Mouse (Mus musculus) CH12.LX (cell line): ENCODE results near the gene Lyl1. TPM values are rescaled to one million over a fixed set of nuclear protein-coding genes. Genes with fewer than 3 reads are reported as not detected.

Experiments
- DNase-seq: peaks from one replicate; pipeline ENCODE4 v3.0.0-alpha.2; 2013; ENCODE audit errors: extremely low read depth
- H3K27ac ChIP-seq: 2 replicates; pipeline ENCODE4 v1.5.1; 2012; ENCODE audit warnings: low read depth, mild to moderate bottlenecking, control low read depth, moderate library complexity; ENCODE audit not compliant: insufficient read depth
- H3K27me3 ChIP-seq: replicated peaks from 2 replicates; pipeline ENCODE3; 2012; ENCODE audit warnings: inconsistent platforms
- H3K36me3 ChIP-seq, 2 experiments: replicated peaks in 1 of 2; 2 replicates each; pipeline versions ENCODE3 to v1.6.1; 2012; ENCODE audit warnings: inconsistent platforms in 1 of 2, low read length in 1 of 2, mild to moderate bottlenecking in 1 of 2, mixed read lengths in 1 of 2, moderate library complexity in 1 of 2; ENCODE audit not compliant: control insufficient read depth in 1 of 2, insufficient read depth in 1 of 2
- H3K4me1 ChIP-seq, 2 experiments: 2 replicates each; pipeline ENCODE4 v1.6.1; 2012; ENCODE audit warnings: inconsistent platforms in 1 of 2, moderate library complexity in 1 of 2; ENCODE audit not compliant: insufficient read depth in 2 of 2, control insufficient read depth in 1 of 2
- H3K4me2 ChIP-seq: 2 replicates; pipeline ENCODE4 v1.6.1; 2012; ENCODE audit warnings: low read depth, mild to moderate bottlenecking, control low read depth; ENCODE audit not compliant: poor library complexity, insufficient read depth, severe bottlenecking
- H3K4me3 ChIP-seq, 3 experiments: fragments of 150-350 bp in 1 of 3; sonication (generic) in 1 of 3; replicated peaks in 1 of 3; 2 replicates each; pipeline versions ENCODE3 to v1.5.1; 2011 to 2012; ENCODE audit warnings: low read depth in 2 of 3, low read length in 2 of 3, mild to moderate bottlenecking in 2 of 3, moderate library complexity in 2 of 3, control low read depth in 1 of 3, improper control_type of control experiment in 1 of 3, inconsistent platforms in 1 of 3, mixed read lengths in 1 of 3; ENCODE audit not compliant: poor library complexity in 1 of 3
- H3K79me2 ChIP-seq: replicated peaks from 2 replicates; pipeline ENCODE4 v1.6.1; 2012; ENCODE audit warnings: mild to moderate bottlenecking, moderate library complexity; ENCODE audit not compliant: control insufficient read depth, poor library complexity, insufficient read depth, severe bottlenecking; ENCODE audit errors: extremely low read depth
- H3K9ac ChIP-seq: 2 replicates; pipeline ENCODE4 v1.6.1; 2012; ENCODE audit warnings: low read depth, mild to moderate bottlenecking, control low read depth, moderate library complexity; ENCODE audit not compliant: insufficient read depth
- H3K9me3 ChIP-seq: replicated peaks from 2 replicates; pipeline ENCODE3; 2012; ENCODE audit warnings: low read length, inconsistent platforms, mixed read lengths
- BHLHE40 ChIP-seq: IDR thresholded peaks from 2 replicates; pipeline ENCODE4 v1.6.1; 2011; ENCODE audit warnings: mild to moderate bottlenecking, low read depth, low read length, improper control_type of control experiment
- CHD2 ChIP-seq: IDR thresholded peaks from 2 replicates; pipeline ENCODE4 v1.6.1; 2011; ENCODE audit warnings: low read length, improper control_type of control experiment
- CTCF ChIP-seq, 2 experiments: IDR thresholded peaks in 1 of 2; conservative IDR thresholded peaks in 1 of 2; 2 replicates each; pipeline ENCODE4 v1.5.1; 2011 to 2012; ENCODE audit warnings: low read depth in 2 of 2, low read length in 2 of 2, improper control_type of control experiment in 1 of 2, inconsistent platforms in 1 of 2, mild to moderate bottlenecking in 1 of 2, moderate library complexity in 1 of 2
- E2F4 ChIP-seq: IDR thresholded peaks from 2 replicates; pipeline ENCODE4 v1.6.1; 2011; ENCODE audit warnings: low read depth, low read length, improper control_type of control experiment; ENCODE audit not compliant: insufficient replicate concordance
- ELF1 ChIP-seq: IDR thresholded peaks from 2 replicates; pipeline ENCODE4 v1.6.1; 2014; ENCODE audit warnings: low read depth, mild to moderate bottlenecking, inconsistent platforms, low read length, improper control_type of control experiment
- HCFC1 ChIP-seq: IDR thresholded peaks from 2 replicates; pipeline ENCODE4 v1.6.1; 2012; ENCODE audit warnings: low read depth, mild to moderate bottlenecking, inconsistent platforms, low read length, improper control_type of control experiment
- IRF4 ChIP-seq: IDR thresholded peaks from 2 replicates; pipeline ENCODE4 v1.6.1; 2014; ENCODE audit warnings: low read depth, mild to moderate bottlenecking, inconsistent platforms, low read length, improper control_type of control experiment
- JUND ChIP-seq: conservative IDR thresholded peaks from 2 replicates; pipeline ENCODE4 v1.6.1; 2011; ENCODE audit warnings: low read depth, low read length, improper control_type of control experiment
- KAT2A ChIP-seq: IDR thresholded peaks from 2 replicates; pipeline ENCODE4 v1.6.1; 2012; ENCODE audit warnings: low read length, improper control_type of control experiment, inconsistent platforms; ENCODE audit not compliant: insufficient replicate concordance
- MAFK ChIP-seq: IDR thresholded peaks from 2 replicates; pipeline ENCODE4 v1.6.1; 2011; ENCODE audit warnings: low read length, improper control_type of control experiment; ENCODE audit not compliant: insufficient replicate concordance
- MAX ChIP-seq: IDR thresholded peaks from 2 replicates; pipeline ENCODE4 v1.6.1; 2011; ENCODE audit warnings: low read length, improper control_type of control experiment
- MEF2A ChIP-seq: IDR thresholded peaks from 2 replicates; pipeline ENCODE4 v1.6.1; 2014; ENCODE audit warnings: low read depth, mild to moderate bottlenecking, inconsistent platforms, low read length, improper control_type of control experiment, borderline replicate concordance
- NELFE ChIP-seq: IDR thresholded peaks from 2 replicates; pipeline ENCODE4 v1.6.1; 2011; ENCODE audit warnings: low read depth, low read length, improper control_type of control experiment
- PAX5 ChIP-seq: IDR thresholded peaks from 2 replicates; pipeline ENCODE4 v1.6.1; 2012; ENCODE audit warnings: low read length, inconsistent platforms, mixed read lengths
- POLR2AphosphoS2 ChIP-seq: IDR thresholded peaks from 2 replicates; pipeline ENCODE4 v1.6.1; 2011; ENCODE audit warnings: low read depth, low read length, improper control_type of control experiment
- RAD21 ChIP-seq: IDR thresholded peaks from 2 replicates; pipeline ENCODE4 v1.6.1; 2011; ENCODE audit warnings: low read depth, mild to moderate bottlenecking, low read length, improper control_type of control experiment, moderate library complexity
- RCOR1 ChIP-seq: conservative IDR thresholded peaks from 2 replicates; pipeline ENCODE4 v1.6.1; 2012; ENCODE audit warnings: low read depth, mild to moderate bottlenecking, inconsistent platforms, low read length, improper control_type of control experiment
- SIN3A ChIP-seq: IDR thresholded peaks from 2 replicates; pipeline ENCODE4 v1.6.1; 2012; ENCODE audit warnings: low read length, improper control_type of control experiment, inconsistent platforms
- SMC3 ChIP-seq: IDR thresholded peaks from 2 replicates; pipeline ENCODE4 v1.6.1; 2011; ENCODE audit warnings: low read depth, low read length, improper control_type of control experiment
- TBP ChIP-seq: conservative IDR thresholded peaks from 2 replicates; pipeline ENCODE4 v1.6.1; 2011; ENCODE audit warnings: low read depth, low read length, improper control_type of control experiment
- TCF12 ChIP-seq: IDR thresholded peaks from 2 replicates; pipeline ENCODE4 v1.6.1; 2014; ENCODE audit warnings: low read depth, mild to moderate bottlenecking, inconsistent platforms, low read length, improper control_type of control experiment
- USF1 ChIP-seq: IDR thresholded peaks from 2 replicates; pipeline ENCODE4 v1.6.1; 2014; ENCODE audit warnings: low read depth, mild to moderate bottlenecking, inconsistent platforms, low read length, improper control_type of control experiment
- USF2 ChIP-seq: conservative IDR thresholded peaks from 2 replicates; pipeline ENCODE4 v1.6.1; 2011; ENCODE audit warnings: low read depth, low read length, improper control_type of control experiment
- ZKSCAN1 ChIP-seq: IDR thresholded peaks from 2 replicates; pipeline ENCODE4 v1.6.1; 2012; ENCODE audit warnings: low read depth, inconsistent platforms, low read length, improper control_type of control experiment, borderline replicate concordance
- ZMIZ1 ChIP-seq: IDR thresholded peaks from 2 replicates; pipeline ENCODE4 v1.6.1; 2012; ENCODE audit warnings: low read depth, mild to moderate bottlenecking, inconsistent platforms, low read length, improper control_type of control experiment
- dilution Hi-C: fragments of 300-500 bp; cut with MboI; formaldehyde crosslinking; loops from 2 replicates; pipeline ENCODE4 v1.14.3; 2020; ENCODE audit warnings: low sequenced_read_pairs; ENCODE audit not compliant: extremely low pct_unique_long_range_greater_than_20kb, extremely low pct_ligation_motif_present
- in situ Hi-C: fragments of 300-500 bp; cut with MboI; formaldehyde crosslinking; loops from 3 replicates; pipeline ENCODE4 v1.14.3; 2019; ENCODE audit warnings: low sequenced_read_pairs, low pct_ligation_motif_present, low pct_unique_long_range_greater_than_20kb, mixed read lengths
- polyA plus RNA-seq: library from polyadenylated mRNA; unstranded; fragments of >175 nt; gene quantifications from 2 replicates; pipeline ENCODE4 v1.2.1, GENCODE M21; 2012; ENCODE audit warnings: low read depth; ENCODE audit not compliant: insufficient read length
- total RNA-seq, 2 experiments: library from RNA; depleted of rRNA; stranded (reverse); fragments of 300-350 nt in 1 of 2; fragments of >200 nt in 1 of 2; gene quantifications; 2 replicates each; pipeline ENCODE4 v1.2.3; 2012 to 2014

Gene Lyl1
- total and polyA plus RNA-seq, 3 experiments, result 20.6 to 53.2 (median 38.5) TPM

GRCm38 (mm10) chr8:84681476-84681875 is 19.8 kb upstream of the Lyl1 start:
- Histone ChIP-seq H3K27me3 (no peaks in the 10 kb centered on the region), H3K9ac (no peak overlapping the region), H3K9me3 (no peaks in the 10 kb centered on the region), H3K79me2 (peaks cover 87% of the 10 kb centered on the region), H3K4me3 (no peak overlapping the region), H3K27ac (no peak overlapping the region), H3K4me2 (no peak overlapping the region), H3K4me1 (peaks cover 21 to 64% of the 10 kb centered on the region in 2 experiments), H3K36me3 (peaks cover 20 to 81% of the 10 kb centered on the region in 2 experiments)
- dilution Hi-C loops, result no loop called here
- DNase-seq, result no peak
- no peak for TF ChIP-seq USF1
- TF ChIP-seq MAFK, result no peak
- TF ChIP-seq ZKSCAN1, result no peak
- no peak for TF ChIP-seq POLR2AphosphoS2
- no peak for TF ChIP-seq TCF12
- TF ChIP-seq NELFE, result no peak
- no peak for TF ChIP-seq PAX5
- TF ChIP-seq KAT2A, result no peak
- no peak for TF ChIP-seq ELF1
- TF ChIP-seq ZMIZ1, result no peak
- no peak for TF ChIP-seq SIN3A
- TF ChIP-seq IRF4, result no peak
- no peak for TF ChIP-seq RCOR1
- TF ChIP-seq USF2, result no peak
- in situ Hi-C loops, result no loop called here

DNA sequence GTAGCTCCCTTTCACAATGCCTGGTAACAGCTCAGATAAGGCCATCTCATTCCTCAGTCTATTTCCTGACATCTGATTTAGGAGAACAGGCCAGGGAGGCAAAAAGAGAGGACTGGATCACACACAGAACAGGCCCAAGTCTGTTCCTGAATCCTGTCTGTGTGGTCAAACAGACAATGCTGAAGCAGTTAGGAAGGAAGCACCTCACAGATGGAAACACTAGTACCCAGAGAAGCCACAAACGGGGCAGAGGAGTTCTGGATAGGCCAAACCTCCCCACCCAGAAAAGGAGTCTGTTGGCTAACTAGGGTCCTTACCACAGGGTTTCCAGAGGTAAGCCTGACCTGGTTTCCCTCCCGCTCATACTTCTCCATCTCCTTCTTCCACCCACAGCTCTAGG is 19.0 kb upstream of the Lyl1 start:
- Histone ChIP-seq H3K36me3 (peaks cover 13 to 74% of the 10 kb centered on the region in 2 experiments), H3K4me1 (peaks cover 21 to 64% of the 10 kb centered on the region in 2 experiments), H3K27ac (no peak overlapping the region), H3K4me3 (no peak overlapping the region), H3K4me2 (no peak overlapping the region), H3K79me2 (peaks cover 93% of the 10 kb centered on the region), H3K9me3 (no peaks in the 10 kb centered on the region), H3K9ac (no peak overlapping the region), H3K27me3 (no peaks in the 10 kb centered on the region)
- in situ Hi-C loops (no loop called here), dilution Hi-C loops (no loop called here)
- DNase-seq, result no peak
- TF ChIP-seq ELF1 (no peak), CHD2 (no peak), CTCF (conservative IDR thresholded peaks at IDR 0.05 in 1 of 2, IDR thresholded peaks at IDR 0.05 in 1 of 2; ENCODE audit: low read depth in 2 of 2, low read length in 2 of 2) (no peak), HCFC1 (no peak), MAFK (no peak), SMC3 (no peak), MEF2A (no peak), PAX5 (no peak), E2F4 (no peak), TBP (no peak), RAD21 (no peak), MAX (no peak), BHLHE40 (no peak), JUND (no peak), RCOR1 (no peak)
